Comparison of ENCODE assay signal across 21 mouse cellular contexts in the genomic region with DNA sequence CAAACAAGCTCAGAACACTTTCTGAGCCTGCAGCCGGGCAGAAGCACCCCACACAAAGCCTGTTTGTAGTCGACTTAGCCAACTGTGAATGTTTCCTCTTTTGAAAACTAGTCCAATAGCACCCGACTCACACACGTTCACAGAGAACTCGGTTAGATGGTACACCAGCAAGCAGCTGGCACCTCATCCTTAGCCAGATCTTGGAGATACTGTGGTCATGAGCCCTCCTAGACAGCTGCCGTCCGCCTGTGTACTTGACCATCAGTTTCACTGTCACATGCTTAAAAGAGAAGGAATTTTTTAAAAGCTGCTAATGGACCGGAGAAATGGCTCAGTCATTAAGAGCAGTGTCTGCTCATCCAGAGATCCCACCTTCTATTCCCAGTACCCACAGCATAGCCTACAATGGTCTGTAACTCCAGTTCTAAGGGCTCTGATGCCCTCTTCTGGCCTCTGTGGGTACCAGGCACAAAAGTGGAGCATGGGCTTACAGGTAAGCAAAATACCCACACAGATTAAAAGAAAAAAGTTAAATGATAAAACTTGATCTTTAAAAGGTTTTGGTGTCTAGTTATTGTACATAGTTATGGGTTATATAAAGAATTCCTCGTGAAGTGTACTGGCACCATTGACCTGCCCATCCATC. TPM values are rescaled to one million over a fixed set of nuclear protein-coding genes. Genes with fewer than 3 reads are reported as not detected.
A peak's percentile ranks its signal among the peaks of the same experiment; 100 is the strongest.
DNase-seq lines count a peak whose midpoint lies in the region; ATAC-seq and TF ChIP-seq lines count a peak whose summit lies in the region.
"Had no signal": no experiment of that assay in that cellular context is flagged by ENCODE, and none has a peak within 500 bp of the region (broad histone marks: within the 10 kb centered on the region; RNA-seq: fewer than 3 reads in every experiment).

No protein-coding gene starts in this region.

- no peaks in the 10 kb centered on the region for H3K27me3 ChIP-seq in heart, postnatal 0 days (ENCODE audit: control insufficient read depth, insufficient read depth, low read length)
- H3K27me3 ChIP-seq in lung, embryonic 14.5 days (ENCODE audit: insufficient read depth, low read length), result no peaks in the 10 kb centered on the region
- H3K27me3 ChIP-seq in MEL (ENCODE audit: control insufficient read depth in 1 of 2, insufficient read depth in 2 of 2, low read length in 2 of 2) (no peaks in the 10 kb centered on the region), myocyte (ENCODE audit: control insufficient read depth, insufficient read depth, insufficient read length) (no peaks in the 10 kb centered on the region)
- H3K27me3 ChIP-seq: forebrain, embryonic 13.5 days; limb, embryonic 15.5 days; neural tube, embryonic 15.5 days had no signal

- H3K36me3 ChIP-seq in heart, postnatal 0 days (replicated peaks; ENCODE audit: control insufficient read depth, insufficient read depth, low read length), result no peaks in the 10 kb centered on the region
- H3K36me3 ChIP-seq in lung, embryonic 14.5 days (ENCODE audit: insufficient read depth), result no peaks in the 10 kb centered on the region
- no peaks in the 10 kb centered on the region for H3K36me3 ChIP-seq in MEL (ENCODE audit: control insufficient read depth in 1 of 2, insufficient read depth in 2 of 2, low read length in 2 of 2)
- no peaks in the 10 kb centered on the region for H3K36me3 ChIP-seq in myocyte (ENCODE audit: control insufficient read depth, insufficient read depth)
- H3K36me3 ChIP-seq: heart, embryonic 10.5 days; limb, embryonic 15.5 days; neural tube, embryonic 15.5 days had no signal

- H3K9me3 ChIP-seq in heart, postnatal 0 days (replicated peaks; ENCODE audit: control insufficient read depth, low read length), result no peaks in the 10 kb centered on the region
- no peaks in the 10 kb centered on the region for H3K9me3 ChIP-seq in lung, embryonic 14.5 days (ENCODE audit: low read depth, low read length)
- H3K9me3 ChIP-seq in MEL (replicated peaks; ENCODE audit: insufficient read depth, low read length), result no peaks in the 10 kb centered on the region
- H3K9me3 ChIP-seq: forebrain, embryonic 13.5 days; heart, embryonic 10.5 days; limb, embryonic 15.5 days; neural tube, embryonic 15.5 days had no signal

- TF ChIP-seq EP300 in heart, postnatal 0 days (IDR thresholded peaks at IDR 0.05; ENCODE audit: low read depth), result no peak
- no peak for TF ChIP-seq EP300 in MEL (IDR thresholded peaks at IDR 0.05; ENCODE audit: low read depth in 1 of 2, low read length in 2 of 2)

- no peak for ATAC-seq in heart, postnatal 0 days (ENCODE audit: insufficient read depth, low read depth)
- no peak for ATAC-seq in lung, embryonic 14.5 days (ENCODE audit: insufficient read depth)
- ATAC-seq: forebrain, embryonic 13.5 days; inflammation-experienced regulatory T-cells, adult 6 months had no signal

- intact Hi-C loops in heart, postnatal 14 days (cut with DNase I), result no loop called here

- TF ChIP-seq CTCF in heart, postnatal 0 days (IDR thresholded peaks at IDR 0.05; ENCODE audit: low read depth), result peak; percentile 23; the same call in 1 of the 2 replicates
- TF ChIP-seq CTCF in lung, embryonic 14.5 days (IDR thresholded peaks at IDR 0.05; ENCODE audit: low read depth), result peak; percentile 40; the same call in 1 of the 2 replicates
- TF ChIP-seq CTCF in MEL (IDR thresholded peaks at IDR 0.05 in 2 of 3, conservative IDR thresholded peaks at IDR 0.05 in 1 of 3; ENCODE audit: control insufficient read depth in 1 of 3, insufficient read depth in 1 of 3, low read depth in 2 of 3, low read length in 3 of 3, poor library complexity in 1 of 3, severe bottlenecking in 1 of 3), result peak; percentile 37 to 58 (median 58)

- no peak overlapping the region for H3ac ChIP-seq in myocyte (ENCODE audit: control insufficient read depth, insufficient read length)

- TF ChIP-seq POLR2A in MEL (IDR thresholded peaks at IDR 0.05; ENCODE audit: control insufficient read depth in 1 of 2, insufficient read depth in 1 of 2, low read depth in 1 of 2, low read length in 2 of 2, poor library complexity in 1 of 2) (no peak), myocyte (IDR thresholded peaks at IDR 0.05; ENCODE audit: insufficient read length, low read depth) (no peak)

- no peak overlapping the region for H3K4me2 ChIP-seq in heart, postnatal 0 days (ENCODE audit: low read depth, low read length)
- no peak overlapping the region for H3K4me2 ChIP-seq in lung, embryonic 14.5 days
- H3K4me2 ChIP-seq in myocyte (ENCODE audit: low read depth), result no peak overlapping the region
- H3K4me2 ChIP-seq: forebrain, embryonic 13.5 days; limb, embryonic 15.5 days; neural tube, embryonic 15.5 days had no signal

- TF ChIP-seq RAD21 in MEL (IDR thresholded peaks at IDR 0.05; ENCODE audit: low read depth, low read length), result peak; percentile 62

- 80% methylated on average over 9 of the region's 9 CpGs for WGBS in heart, postnatal 0 days
- WGBS in lung, embryonic 14.5 days, result 76% methylated on average over 9 of the region's 9 CpGs

- H3K4me1 ChIP-seq in heart, postnatal 0 days (ENCODE audit: control insufficient read depth, insufficient read depth), result no peaks in the 10 kb centered on the region
- no peaks in the 10 kb centered on the region for H3K4me1 ChIP-seq in lung, embryonic 14.5 days (ENCODE audit: insufficient read depth)
- no peaks in the 10 kb centered on the region for H3K4me1 ChIP-seq in MEL (ENCODE audit: control insufficient read depth in 1 of 2, insufficient read depth in 2 of 2, low read length in 2 of 2)
- H3K4me1 ChIP-seq: forebrain, embryonic 13.5 days; limb, embryonic 15.5 days; neural tube, embryonic 15.5 days had no signal

- H3K27ac ChIP-seq in heart, postnatal 0 days (ENCODE audit: low read depth), result no peak overlapping the region
- no peak overlapping the region for H3K27ac ChIP-seq in lung, embryonic 14.5 days (ENCODE audit: low read depth)
- no peak overlapping the region for H3K27ac ChIP-seq in MEL (ENCODE audit: control insufficient read depth, low read depth, low read length)
- H3K27ac ChIP-seq: forebrain, embryonic 13.5 days; heart, embryonic 10.5 days; limb, embryonic 15.5 days; neural tube, embryonic 15.5 days had no signal

- DNase-seq in heart, postnatal 0 days (ENCODE audit: low spot score), result no peak
- DNase-seq in heart, postnatal 14 days, result no peak
- no peak for DNase-seq in lung, embryonic 14.5 days
- DNase-seq in lung, postnatal 4 days, result no peak
- DNase-seq in MEL (ENCODE audit: low read depth, low spot score), result peak; percentile 41
- no peak for DNase-seq in natural killer cell, adult 2 months (ENCODE audit: low spot score in 2 of 2)
- DNase-seq in spleen, adult 12 weeks (ENCODE audit: low spot score), result no peak
- DNase-seq: cerebellum, adult 11 months; gastrocnemius, postnatal 10 days; kidney, postnatal 25 days; retina, postnatal 1 day had no signal

- H3K79me2 ChIP-seq in MEL (ENCODE audit: control insufficient read depth, insufficient read depth, low read length, poor library complexity) (no peaks in the 10 kb centered on the region), myocyte (ENCODE audit: control insufficient read depth, insufficient read depth) (no peaks in the 10 kb centered on the region)

- no peak overlapping the region for H3K9ac ChIP-seq in heart, postnatal 0 days (replicated peaks; ENCODE audit: low read depth, low read length)
- H3K9ac ChIP-seq in lung, embryonic 14.5 days, result no peak overlapping the region
- no peak overlapping the region for H3K9ac ChIP-seq in MEL (ENCODE audit: control insufficient read depth, low read depth, low read length, poor library complexity, severe bottlenecking)
- H3K9ac ChIP-seq: forebrain, embryonic 13.5 days; limb, embryonic 15.5 days; neural tube, embryonic 15.5 days had no signal

- no peak overlapping the region for H3K4me3 ChIP-seq in heart, postnatal 0 days (ENCODE audit: low read depth, low read length)
- H3K4me3 ChIP-seq in lung, embryonic 14.5 days (ENCODE audit: low read depth, low read length), result no peak overlapping the region
- H3K4me3 ChIP-seq in MEL (ENCODE audit: control insufficient read depth in 1 of 2, insufficient read depth in 1 of 2, low read depth in 2 of 2, low read length in 2 of 2) (no peak overlapping the region), myocyte (no peak overlapping the region)
- H3K4me3 ChIP-seq: forebrain, embryonic 13.5 days; heart, embryonic 10.5 days; limb, embryonic 15.5 days; neural tube, embryonic 15.5 days had no signal

TF ChIP-seq in MEL, 35 proteins besides CTCF, POLR2A, EP300 and RAD21 (continues in another document):
- no peak for TF ChIP-seq ELF1 (IDR thresholded peaks at IDR 0.05; ENCODE audit: low read depth, low read length)

TF ChIP-seq in myocyte, 11 proteins besides CTCF, POLR2A, EP300 and RAD21 (continues in another document):
- TF ChIP-seq SRF (IDR thresholded peaks at IDR 0.05; ENCODE audit: control insufficient read depth, insufficient read length, low read depth), result no peak

RNA-seq across cellular contexts. Expression of a gene that starts 10.5 kb away (rescaled TPM):
- 21.9 and 39.5 TPM in 2 replicates for total RNA-seq in heart, postnatal 0 days (2014; rRNA removed; ENCODE audit: low replicate concordance)
- 18.9 and 23.5 TPM in 2 replicates for polyA plus RNA-seq in heart, postnatal 0 days (2015; fragmentation: Nextera tagmentation; extraction: Ambion mirVana)
- total RNA-seq in heart, postnatal 14 days (2021), result 1 to 10 TPM; 1.4 to 1.7 TPM
- 38.1 and 40.6 TPM in 2 replicates for polyA plus RNA-seq in lung, embryonic 14.5 days (2014; fragmentation: Nextera tagmentation; extraction: Ambion mirVana)
- total RNA-seq in MEL (2012; rRNA removed), result 2.6 and 3.3 TPM in 2 replicates
- polyA plus RNA-seq in MEL (2012; ENCODE audit: insufficient read depth in 1 of 2, insufficient read length in 2 of 2, low read depth in 1 of 2, low replicate concordance in 2 of 2, missing spikeins in 1 of 2) (1 to 10 TPM in 1 of 2 experiments, not detected in 1; 9.8 TPM), myocyte (2012; fragmentation: generic; extraction: Trizol) (20.0 TPM)
- total RNA-seq: hematopoietic stem cell, adult 5-6 weeks had no signal

RNA-seq across cellular contexts. Expression of a gene that starts 36.4 kb away (rescaled TPM):
- 5.2 and 11.1 TPM in 2 replicates for total RNA-seq in heart, postnatal 0 days (2014; rRNA removed; ENCODE audit: low replicate concordance)
- polyA plus RNA-seq in heart, postnatal 0 days (2015; fragmentation: Nextera tagmentation; extraction: Ambion mirVana), result 1.6 and 2.4 TPM in 2 replicates
- total RNA-seq in heart, postnatal 14 days (2021), result 1 to 10 TPM; 6.4 to 7.0 TPM
- polyA plus RNA-seq in lung, embryonic 14.5 days (2014; fragmentation: Nextera tagmentation; extraction: Ambion mirVana), result 8.4 and 9.9 TPM in 2 replicates
- total RNA-seq in MEL (2012; rRNA removed), result 27.7 and 36.9 TPM in 2 replicates
- 10 to 100 TPM in 1 of 2 experiments, not detected in 1; 19.1 TPM for polyA plus RNA-seq in MEL (2012; ENCODE audit: insufficient read depth in 1 of 2, insufficient read length in 2 of 2, low read depth in 1 of 2, low replicate concordance in 2 of 2, missing spikeins in 1 of 2)
- polyA plus RNA-seq in myocyte (2012; fragmentation: generic; extraction: Trizol), result 2.2 TPM

RNA-seq across cellular contexts. Expression of a gene that starts 46.9 kb away (rescaled TPM):
- total RNA-seq in heart, postnatal 0 days (2014; rRNA removed; ENCODE audit: low replicate concordance), result not detected in 2 replicates
- polyA plus RNA-seq in heart, postnatal 0 days (2015; fragmentation: Nextera tagmentation; extraction: Ambion mirVana), result not detected in 2 replicates
- not detected for total RNA-seq in heart, postnatal 14 days (2021)
- polyA plus RNA-seq in lung, embryonic 14.5 days (2014; fragmentation: Nextera tagmentation; extraction: Ambion mirVana), result not detected in 2 replicates
- not detected in 2 replicates for total RNA-seq in MEL (2012; rRNA removed)
- polyA plus RNA-seq in MEL (2012; ENCODE audit: insufficient read depth in 1 of 2, insufficient read length in 2 of 2, low read depth in 1 of 2, low replicate concordance in 2 of 2, missing spikeins in 1 of 2) (under 1 TPM in 1 of 2 experiments, not detected in 1; 0.75 TPM), myocyte (2012; fragmentation: generic; extraction: Trizol) (not detected)
- total RNA-seq: adrenal gland, postnatal 36 days; common myeloid progenitor, adult 5-6 weeks; gastrocnemius, postnatal 10 days; hematopoietic stem cell, adult 5-6 weeks; left cerebral cortex, adult 18-20 months had no signal
- polyA plus RNA-seq: forebrain, embryonic 13.5 days; heart, embryonic 10.5 days; limb, embryonic 15.5 days; neural tube, embryonic 15.5 days had no signal
